Mouse (Mus musculus) lung, postnatal 10 days (tissue): ENCODE data around the gene Tob2.

Experiments used
- DNase-seq: peaks from one replicate; pipeline ENCODE4 v3.0.0; 2021

Gene Tob2

GRCm38 (mm10) chr15:81810671-81811598 is 47.7 kb downstream of the Tob2 start:
- DNase-seq: peak; percentile 98

GRCm38 (mm10) chr15:81810150-81810549 is 48.4 kb downstream of the Tob2 start:
- peak; percentile 99 for DNase-seq

- DNase-seq: no peak
These were observed 49.0 kb downstream of the Tob2 start for GRCm38 (mm10) chr15:81809550-81809949.

GRCm38 (mm10) chr15:81808799-81809198 is 49.8 kb downstream of the Tob2 start:
- DNase-seq: peak; percentile 35

- DNase-seq: peak; percentile 70
These were observed 51.8 kb downstream of the Tob2 start for GRCm38 (mm10) chr15:81806621-81807404.

DNA sequence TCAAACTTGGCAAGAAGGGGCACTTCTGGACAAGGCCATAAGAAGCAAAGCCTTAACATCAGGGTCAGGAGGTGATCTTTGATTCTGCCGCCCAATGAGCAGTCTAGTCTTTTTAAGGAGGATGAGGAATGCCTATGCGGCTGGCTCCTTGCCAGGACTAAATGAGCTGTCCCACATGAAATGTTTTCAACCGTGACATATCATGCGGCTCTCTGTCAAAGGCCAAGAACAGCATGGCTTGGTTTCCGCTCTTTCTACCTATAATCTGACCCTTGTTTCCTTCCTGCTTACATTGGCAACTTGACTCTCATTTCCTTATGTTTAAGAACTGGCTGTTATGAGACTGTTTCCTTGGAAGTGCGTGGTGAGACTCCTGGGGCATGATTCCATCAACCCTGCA is 53.0 kb downstream of the Tob2 start:
- DNase-seq: peak; percentile 72

GRCm38 (mm10) chr15:81804883-81805282 is 53.7 kb downstream of the Tob2 start:
- DNase-seq: peak; percentile 10

DNA sequence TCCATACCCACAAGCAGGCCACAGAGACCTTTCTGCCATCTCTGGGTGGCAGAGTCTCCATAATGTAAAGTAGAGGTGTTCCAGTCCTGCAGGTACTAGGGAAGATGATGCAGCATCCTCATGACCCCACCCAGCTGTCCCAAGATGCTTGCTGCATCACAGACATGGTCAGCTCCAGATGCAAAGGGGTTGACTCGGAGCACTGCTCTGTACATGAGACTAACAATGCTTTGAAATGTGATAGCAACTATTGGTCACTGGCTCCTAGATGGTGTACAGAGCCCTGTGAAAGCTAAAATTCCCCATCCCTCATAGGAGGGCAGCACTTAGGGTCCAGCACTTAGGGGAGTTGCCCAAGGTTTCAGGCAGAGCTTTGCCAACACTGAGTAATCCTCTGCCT is 54.4 kb downstream of the Tob2 start:
- no peak for DNase-seq

DNA sequence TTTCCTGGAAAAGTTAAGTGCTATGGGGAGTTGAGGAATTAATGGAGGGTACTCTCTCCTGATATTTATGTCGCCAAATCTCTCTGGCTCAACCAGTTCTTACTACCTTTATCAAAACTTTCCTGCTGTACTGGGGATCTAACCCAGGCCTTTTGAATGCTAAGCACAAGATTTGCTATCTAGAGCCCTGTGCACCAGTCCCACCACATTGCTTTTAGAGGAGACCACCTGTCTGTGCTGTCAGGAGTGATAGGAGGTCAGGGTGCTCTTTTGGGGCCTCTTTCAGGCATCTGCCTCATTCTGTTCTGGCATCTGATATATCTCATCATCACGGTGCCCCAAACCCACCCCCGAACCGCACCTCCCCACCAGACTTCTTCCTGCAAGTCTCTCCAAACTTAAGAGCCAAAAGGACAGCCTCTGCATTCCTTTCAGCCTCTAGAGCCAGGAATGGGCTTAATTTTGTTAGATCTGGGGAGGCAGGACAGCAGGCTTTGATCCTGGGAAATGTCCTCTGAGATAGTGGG is 55.1 kb downstream of the Tob2 start:
- peak; percentile 18 for DNase-seq

DNA sequence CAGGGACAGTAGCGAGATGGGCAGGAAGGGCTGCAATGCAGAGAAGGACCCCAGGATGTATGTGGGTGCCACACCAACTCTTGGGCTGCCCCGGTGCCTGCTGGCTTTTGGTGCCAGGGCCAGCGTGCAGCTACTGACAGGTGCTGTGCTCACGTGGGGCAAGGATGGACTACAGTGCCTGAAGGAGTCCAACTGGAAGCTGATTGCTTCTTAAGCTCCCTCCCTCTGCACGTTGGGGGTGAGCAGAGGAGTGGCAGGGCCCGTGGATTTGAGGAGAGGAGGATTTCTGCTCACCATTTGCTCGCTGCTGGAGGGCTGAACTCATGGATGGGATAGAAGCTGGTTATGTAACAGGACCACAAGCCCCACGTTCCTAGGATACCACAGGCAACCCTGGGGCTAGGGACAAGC is 55.6 kb downstream of the Tob2 start:
- DNase-seq: no peak

DNA sequence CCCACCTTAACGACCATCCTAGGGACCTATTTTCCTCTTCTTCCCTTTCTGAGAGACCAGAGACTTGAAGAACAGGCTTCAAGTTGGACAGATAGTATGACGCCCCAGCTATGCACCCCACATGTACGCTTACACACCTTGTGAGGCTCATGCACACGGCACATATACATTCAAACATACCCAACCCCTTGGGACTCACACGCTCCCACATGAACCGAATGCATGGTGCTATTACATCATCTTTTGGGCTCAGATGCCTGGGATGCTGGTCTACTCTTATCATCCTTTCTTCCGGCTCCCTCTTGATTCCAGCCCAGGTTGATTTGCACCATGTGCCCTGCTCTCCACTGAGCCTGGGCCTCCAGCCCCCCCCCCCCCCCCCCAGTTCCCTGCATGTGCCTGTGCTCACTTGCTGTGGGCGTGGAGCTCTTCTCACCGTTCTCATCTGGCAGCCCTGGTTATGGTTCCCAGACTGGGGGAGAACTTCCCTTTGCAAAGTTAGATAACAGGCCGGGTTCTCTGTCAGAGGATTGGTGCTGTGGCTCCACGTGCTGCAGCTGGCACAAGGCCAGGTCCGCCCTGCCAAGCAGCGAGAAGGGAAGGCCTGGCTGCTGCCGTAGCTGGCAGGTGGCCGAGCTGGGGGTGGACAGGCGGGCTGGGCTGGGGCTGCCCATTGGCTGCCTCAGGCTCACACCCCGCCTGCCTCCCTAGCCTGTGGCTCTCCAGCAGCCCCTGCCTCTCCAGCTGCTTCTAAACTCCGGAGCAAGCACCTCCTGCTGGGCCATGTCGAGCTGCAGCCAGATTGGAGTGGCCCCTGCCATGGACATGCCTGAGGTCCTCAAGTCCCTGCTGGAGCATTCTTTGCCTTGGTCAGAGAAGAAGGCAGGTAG is 56.4 kb downstream of the Tob2 start, which contains the start of gene Tef:
TSS of gene Tef (plus strand) at position 421 of the 890 bp plus-strand sequence.
- peak; percentile 100 for DNase-seq

DNA sequence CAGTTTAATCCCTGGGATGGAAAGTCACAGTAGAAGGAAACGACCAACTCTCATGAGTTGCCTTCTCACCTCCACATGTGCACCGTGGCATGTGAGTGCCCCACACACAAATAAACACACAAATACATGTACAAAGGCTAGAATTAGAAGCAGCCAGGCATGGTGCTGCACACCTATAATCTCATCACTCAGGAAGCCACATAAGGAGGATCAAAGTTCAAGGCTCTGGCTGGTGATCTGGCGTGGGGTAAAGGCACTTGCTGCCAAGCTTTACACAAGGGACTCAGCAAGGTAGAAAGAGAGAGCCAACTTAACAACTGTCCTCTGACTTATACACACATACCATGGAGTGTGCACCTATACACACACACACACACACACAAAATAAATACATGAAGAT is 58.2 kb downstream of the Tob2 start:
- no peak for DNase-seq

- no peak for DNase-seq
These were observed 60.2 kb downstream of the Tob2 start for GRCm38 (mm10) chr15:81798421-81798820.
